Mouse (Mus musculus) cerebellum, postnatal 10 days (tissue): Measurements from ENCODE around the gene Wrb.
"Not testable (repeated sequence)": the region's sequence is repeated elsewhere in the genome, so short reads cannot be mapped to it uniquely, and the experiment has no call there.

ENCODE experiments used
- DNase-seq, 2 experiments: peaks; one replicate each; pipeline ENCODE4 v3.0.0; 2021; ENCODE audit warnings: mixed read lengths in 2 of 2

Gene Wrb

GRCm38 (mm10) chr16:96145110-96145800 lies at the start of gene Wrb:
TSS of gene Wrb (plus strand) at chr16:96145407.
- peak; percentile 100 for DNase-seq

DNA sequence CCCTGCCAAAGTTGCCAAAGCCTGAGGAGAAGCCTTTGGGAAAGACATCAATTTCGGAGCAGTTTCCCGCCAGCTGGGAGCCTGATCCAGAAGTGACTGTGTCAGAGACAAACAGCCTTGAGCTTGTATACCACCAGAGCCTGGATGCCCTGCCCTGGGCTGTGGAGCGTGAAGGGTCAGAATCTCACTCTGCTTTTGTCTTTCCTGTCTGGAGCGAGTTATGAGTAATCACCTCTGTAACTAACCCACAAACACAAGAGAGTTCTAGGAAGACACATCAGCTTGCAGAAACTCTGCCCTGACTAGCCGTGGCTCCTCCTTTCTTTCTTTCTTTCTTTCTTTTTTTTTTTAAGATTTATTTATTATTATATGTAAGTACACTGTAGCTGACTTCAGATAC lies 49.2 kb upstream of the Wrb start:
- no peak for DNase-seq

DNA sequence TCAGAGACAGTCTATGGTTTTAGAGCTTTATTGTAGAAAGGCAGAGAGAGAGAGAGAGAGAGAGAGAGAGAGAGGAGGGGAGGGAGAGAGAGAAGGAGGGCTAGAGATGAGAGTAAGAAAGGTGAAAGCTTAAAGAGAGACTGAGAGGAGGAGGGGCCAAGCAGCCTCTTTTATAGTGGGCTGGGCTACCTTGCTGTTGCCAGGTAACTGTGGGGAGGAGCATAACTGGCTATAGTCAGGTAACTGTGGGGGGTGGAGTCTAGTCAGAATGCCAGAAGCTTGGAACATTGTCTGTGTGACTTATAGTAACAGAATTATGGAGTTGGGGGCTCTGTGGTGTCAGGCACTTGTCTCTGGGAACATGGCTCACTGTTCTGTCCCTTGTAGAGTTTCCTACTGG lies 47.4 kb upstream of the Wrb start:
- not testable (repeated sequence) for DNase-seq

DNA sequence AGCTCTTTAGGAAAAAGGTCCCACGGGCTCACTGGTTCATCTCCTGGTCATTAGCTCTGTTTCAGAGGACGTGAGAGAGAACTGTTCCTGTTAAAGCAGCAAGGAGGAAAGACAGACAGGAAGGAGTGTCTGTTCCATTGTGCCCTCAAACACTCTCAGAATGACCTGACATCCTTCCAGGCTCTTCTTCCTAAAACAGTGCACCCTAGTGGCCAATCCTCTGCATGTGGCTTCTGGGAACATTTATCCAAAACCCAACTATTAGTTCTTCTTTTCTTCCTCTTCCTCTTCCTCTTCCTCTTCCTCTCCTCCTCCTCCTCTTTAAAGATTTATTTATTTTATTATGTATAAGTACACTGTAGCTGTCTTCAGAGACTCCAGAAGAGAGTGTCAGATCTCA lies 42.2 kb upstream of the Wrb start:
- peak; percentile 52 to 69 for DNase-seq

- no peak for DNase-seq
Measured at GRCm38 (mm10) chr16:96109673-96110072, 35.5 kb upstream of the Wrb start.

GRCm38 (mm10) chr16:96110655-96111345 lies 34.4 kb upstream of the Wrb start:
- DNase-seq, result no peak

DNA sequence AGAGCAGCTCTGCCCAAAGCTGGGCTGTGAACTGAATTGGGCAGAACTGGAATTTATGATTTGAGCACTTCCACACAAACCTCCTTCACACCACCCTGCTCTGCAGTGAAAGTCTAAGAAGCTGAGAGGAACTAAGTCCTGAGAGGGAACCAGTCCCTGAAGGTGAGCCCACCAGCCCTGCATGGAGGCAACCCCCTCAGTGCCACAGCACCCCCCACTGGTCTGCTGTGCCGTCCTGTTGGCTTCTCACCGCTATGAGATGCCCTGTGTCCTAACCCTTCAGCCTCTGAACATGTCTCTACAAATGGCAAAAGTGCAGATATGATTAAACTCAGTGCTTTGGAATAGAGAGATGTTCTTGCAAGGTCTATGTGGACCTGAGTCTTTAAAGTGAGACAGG lies 32.4 kb upstream of the Wrb start:
- DNase-seq, result no peak

DNA sequence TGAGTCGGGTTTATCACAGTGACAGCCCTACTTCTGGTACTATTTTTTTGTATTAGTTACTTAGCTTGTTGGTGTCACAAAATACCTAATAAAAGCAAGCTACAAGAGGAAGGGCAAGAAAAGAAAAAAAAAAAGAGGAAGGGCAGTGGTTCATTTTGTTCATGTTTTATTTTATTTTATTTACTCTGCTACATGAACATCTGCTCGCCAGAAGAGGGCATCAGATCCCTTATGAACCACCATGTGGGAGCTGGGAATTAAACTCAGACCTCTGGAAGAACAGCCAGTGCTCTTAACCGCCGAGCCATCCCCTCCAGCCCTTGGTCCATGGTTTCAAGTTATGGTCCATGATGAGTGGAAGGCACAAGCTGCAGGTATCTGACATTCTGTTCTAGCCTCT lies 30.5 kb upstream of the Wrb start:
- DNase-seq, result no peak

DNA sequence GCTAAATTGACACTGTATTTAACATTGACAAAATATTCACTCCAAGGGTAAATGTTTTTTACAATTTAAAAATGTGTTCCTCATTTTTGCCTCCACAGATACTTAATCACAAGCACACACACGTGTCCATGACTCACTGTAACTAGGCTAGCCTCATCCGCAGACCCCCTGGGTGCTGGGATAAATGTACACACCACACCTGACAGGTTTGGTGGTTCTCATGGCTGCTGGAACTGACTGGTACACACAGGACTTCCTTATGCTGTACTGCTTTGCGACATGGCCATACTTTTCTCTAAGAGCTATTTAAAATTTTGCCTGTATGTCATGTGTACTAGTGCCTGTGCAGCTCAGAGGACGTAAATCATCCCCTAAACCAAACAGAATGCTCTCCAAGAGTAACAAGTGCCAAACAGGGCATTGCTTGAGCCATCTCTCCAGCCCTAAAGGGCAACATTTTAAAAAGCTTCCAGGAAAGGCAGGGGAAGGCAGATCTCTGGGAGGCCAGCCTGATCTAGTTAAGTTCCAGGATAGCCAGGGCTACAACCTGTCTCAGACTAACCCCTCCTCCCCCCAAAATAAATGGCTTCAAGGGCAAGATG lies 25.1 kb upstream of the Wrb start:
- DNase-seq, result no peak

DNA sequence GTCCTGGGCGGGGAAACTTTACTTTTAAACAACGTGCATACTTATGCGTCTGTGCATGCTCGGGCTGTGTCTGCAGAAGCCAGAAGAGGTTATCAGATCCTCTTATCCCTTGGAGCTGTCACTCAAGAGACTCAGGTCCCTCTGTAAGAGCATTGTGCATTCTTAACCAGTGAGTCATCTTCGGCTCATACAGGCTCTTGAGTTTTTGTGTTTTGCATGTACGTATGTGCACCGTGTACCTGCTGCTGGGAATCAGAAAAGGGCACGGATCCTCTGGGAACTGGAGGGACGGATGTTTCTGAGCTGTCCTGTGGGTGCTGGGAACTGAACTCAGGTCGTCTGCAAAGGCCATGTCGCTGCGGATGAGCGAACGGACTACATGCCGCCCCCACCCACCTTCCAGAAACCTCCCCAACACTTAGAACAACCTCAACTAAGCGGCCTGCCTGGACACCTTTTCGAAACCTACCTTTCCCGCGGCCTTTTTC lies 18.5 kb upstream of the Wrb start:
- DNase-seq, result no peak

DNA sequence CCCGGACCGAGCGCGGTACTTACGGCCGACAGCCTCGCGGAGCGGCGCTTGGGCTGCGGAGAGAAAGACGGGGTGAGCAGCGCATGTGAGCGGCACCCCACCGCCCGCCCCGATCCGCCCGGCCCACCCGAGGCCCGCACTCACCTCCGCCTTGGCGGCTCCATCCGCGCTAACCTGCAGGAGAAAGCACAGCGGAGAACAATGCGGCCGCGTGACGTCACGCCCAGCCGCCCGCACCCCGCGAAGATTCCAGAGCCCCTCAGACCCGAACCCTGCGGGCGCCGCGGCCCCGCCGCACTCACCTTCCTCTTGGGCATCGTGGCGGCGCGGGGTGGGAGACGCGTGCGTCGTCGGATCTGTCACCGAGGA lies 17.9 kb upstream of the Wrb start:
- DNase-seq, result no peak

DNA sequence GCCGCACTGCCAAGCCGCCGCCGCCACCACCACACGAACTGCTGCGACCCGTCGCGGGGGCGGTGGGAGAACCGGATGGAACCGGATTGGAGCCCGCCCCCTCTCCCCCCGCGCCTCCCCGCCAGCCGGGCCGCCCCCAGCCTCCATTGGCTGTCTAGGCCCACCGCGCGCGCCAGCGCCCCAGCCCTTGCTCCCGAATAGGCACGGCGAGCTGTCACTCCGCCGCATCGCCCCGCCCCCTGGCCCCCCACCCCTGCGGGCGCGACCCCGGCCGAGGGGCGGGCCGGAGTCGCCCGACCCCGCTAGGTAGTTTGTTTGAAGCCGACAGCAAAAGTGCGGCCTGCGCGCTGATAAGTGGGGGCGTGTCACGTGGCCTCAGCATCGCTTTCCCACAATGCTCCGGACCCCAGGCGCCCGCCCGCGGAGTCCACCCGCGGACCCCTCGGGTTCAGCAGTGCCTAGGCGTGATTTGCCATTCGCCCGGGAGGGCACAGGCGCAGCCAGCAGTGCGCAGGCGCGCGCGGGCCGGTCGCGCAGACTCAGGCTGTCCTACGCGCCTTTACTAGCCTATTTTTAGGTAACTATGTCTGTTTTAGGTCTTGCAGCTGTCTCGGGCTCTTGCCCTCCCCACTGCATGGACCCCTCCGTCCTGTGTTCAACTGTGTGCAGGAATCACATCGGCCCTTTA lies 17.4 kb upstream of the Wrb start, which contains the start of gene Hmgn1:
Gene Hmgn1 (minus strand): TSS at position 73 of the 688 bp plus-strand sequence.
- DNase-seq, result peak; percentile 100

GRCm38 (mm10) chr16:96128466-96128865 lies 16.7 kb upstream of the Wrb start:
- no peak for DNase-seq

- DNase-seq, result not testable (repeated sequence)
Measured at GRCm38 (mm10) chr16:96144748-96145109, 478 bp upstream of the Wrb start.

DNA sequence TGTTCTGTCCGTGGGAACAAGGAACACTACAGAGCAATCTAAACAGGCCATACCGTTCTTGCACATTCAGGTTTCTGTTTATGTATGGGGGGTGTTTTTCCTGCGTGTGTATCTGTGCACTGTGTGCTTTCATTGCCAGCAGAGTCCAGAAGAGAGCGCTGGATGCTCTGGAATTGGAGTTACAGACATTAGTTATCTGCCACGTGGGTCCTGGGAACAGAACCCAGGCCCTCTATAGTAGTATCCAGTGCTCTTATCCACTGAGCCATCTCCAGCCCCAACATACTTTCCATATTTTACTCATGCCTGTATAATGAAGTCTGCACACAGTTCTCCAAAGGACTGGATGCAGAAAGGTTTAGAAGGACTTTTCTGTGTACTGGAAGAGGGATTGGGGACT lies 607 bp downstream of the Wrb start:
- no peak for DNase-seq

GRCm38 (mm10) chr16:96148834-96149233 lies 3.6 kb downstream of the Wrb start:
- DNase-seq, result no peak

DNA sequence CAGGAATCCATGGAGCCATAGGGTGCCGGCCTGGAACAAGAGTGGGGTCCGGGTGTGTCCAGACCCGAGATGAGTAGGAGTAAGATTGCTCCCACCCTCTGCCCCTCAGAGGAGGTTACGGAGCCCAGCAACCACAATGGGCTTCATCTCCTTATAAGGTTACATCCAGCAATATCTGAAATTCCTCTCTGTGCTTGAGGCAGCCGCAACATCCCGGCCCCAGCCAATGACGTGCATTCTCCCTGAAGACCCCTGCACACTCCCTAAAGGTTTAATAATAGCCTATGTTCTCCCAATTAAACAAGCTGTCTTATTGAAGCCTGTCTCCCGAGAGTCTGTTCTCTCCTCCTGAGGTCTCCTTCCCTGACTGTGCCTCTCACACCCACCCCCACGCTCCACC lies 4.1 kb downstream of the Wrb start:
- no peak for DNase-seq

GRCm38 (mm10) chr16:96150995-96151394 lies 5.8 kb downstream of the Wrb start:
- no peak for DNase-seq

DNA sequence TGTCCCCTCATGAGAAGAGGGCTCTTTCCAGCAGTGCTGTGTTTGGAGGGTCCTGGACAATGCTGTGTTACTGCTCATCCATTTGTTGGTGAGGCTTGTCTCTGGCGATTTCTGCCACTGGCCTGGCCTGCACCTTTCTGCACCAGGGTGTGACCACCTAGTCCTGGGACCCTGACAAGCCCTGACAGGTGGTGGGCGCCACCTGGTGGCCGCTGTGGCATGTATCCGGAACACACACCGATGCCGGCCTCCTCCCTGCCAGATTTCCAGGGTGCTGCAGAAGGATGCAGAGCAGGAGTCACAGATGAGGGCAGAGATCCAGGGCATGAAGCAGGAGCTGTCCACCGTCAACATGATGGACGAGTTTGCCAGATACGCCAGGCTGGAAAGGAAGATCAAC lies 6.3 kb downstream of the Wrb start:
- DNase-seq, result peak; percentile 92 to 95

GRCm38 (mm10) chr16:96154476-96154875 lies 9.3 kb downstream of the Wrb start:
- no peak for DNase-seq

- peak; percentile 52 for DNase-seq
Measured at GRCm38 (mm10) chr16:96156019-96156418, 10.8 kb downstream of the Wrb start.

- DNase-seq, result no peak
Measured at GRCm38 (mm10) chr16:96157171-96157570, 12.0 kb downstream of the Wrb start.

- DNase-seq, result peak; percentile 38 to 42
Measured at GRCm38 (mm10) chr16:96158511-96159080, 13.4 kb downstream of the Wrb start.
